Mouse (Mus musculus): ENCODE data around the gene Ccdc63.
"Not testable (repeated sequence)": the region's sequence is repeated elsewhere in the genome, so short reads cannot be mapped to it uniquely, and the experiment has no call there.

- not testable (repeated sequence) for TF ChIP-seq CTCF (IDR thresholded peaks at IDR 0.05; ENCODE audit: low read depth, low read length); POLR2AphosphoS5 (IDR thresholded peaks at IDR 0.05; ENCODE audit: insufficient replicate concordance, low read depth, low read length); GATA1 (IDR thresholded peaks at IDR 0.05; ENCODE audit: borderline replicate concordance, low read length); GATA2 (IDR thresholded peaks at IDR 0.05; ENCODE audit: borderline replicate concordance, low read depth, low read length); TAL1 (conservative IDR thresholded peaks at IDR 0.05; ENCODE audit: low read depth, low read length)
Observed at GRCm38 (mm10) chr5:122184858-122185257, 44.2 kb upstream of the Ccdc63 start.
